Comparison of ENCODE assay signal across 8 mouse cellular contexts in the genomic region with DNA sequence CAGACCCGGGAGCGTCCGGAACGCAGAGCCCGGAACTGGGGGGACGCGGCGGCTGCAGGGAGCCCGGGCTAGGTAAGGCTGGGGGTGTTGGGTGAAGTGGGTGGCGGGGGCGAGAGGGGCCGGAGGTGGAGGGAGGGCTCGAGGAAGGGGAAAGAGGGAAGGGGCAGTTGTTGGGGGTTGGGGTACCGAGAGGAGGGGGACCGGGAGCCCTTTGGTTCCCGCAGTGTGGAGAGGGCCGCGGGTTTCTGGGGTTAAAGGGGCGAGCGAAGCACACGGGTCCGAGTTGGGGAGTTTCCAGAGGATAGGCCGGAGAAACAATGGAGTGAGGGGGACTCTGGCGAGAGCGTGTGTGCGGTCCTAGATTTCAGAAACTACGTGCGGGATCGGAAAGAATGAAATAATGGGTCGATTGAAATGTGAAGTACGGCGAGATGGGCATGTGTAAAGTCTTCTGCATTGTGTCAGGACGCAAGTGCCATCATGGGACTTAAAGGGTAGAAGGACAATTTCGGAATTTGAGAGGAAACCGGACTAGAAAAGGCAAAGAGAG. TPM values are rescaled to one million over a fixed set of nuclear protein-coding genes. Genes with fewer than 3 reads are reported as not detected.
A peak's percentile ranks its signal among the peaks of the same experiment; 100 is the strongest.
DNase-seq lines count a peak whose midpoint lies in the region; ATAC-seq and TF ChIP-seq lines count a peak whose summit lies in the region.

No protein-coding gene starts in this region.

- H3K27me3 ChIP-seq in liver, adult 2 months (ENCODE audit: control insufficient read depth, insufficient read depth, low read length) = no peaks in the 10 kb centered on the region
- no peaks in the 10 kb centered on the region for H3K27me3 ChIP-seq in forebrain, embryonic 14.5 days (replicated peaks; ENCODE audit: control insufficient read depth, insufficient read depth, low read length)
- peaks cover 23% of the 10 kb centered on the region for H3K27me3 ChIP-seq in liver, embryonic 13.5 days

- 1% methylated on average over 33 of the region's 35 CpGs for WGBS in liver, adult 2 months
- 0% methylated on average over 34 of the region's 35 CpGs for WGBS in forebrain, embryonic 14.5 days
- 1% methylated on average over 33 of the region's 35 CpGs for WGBS in liver, embryonic 13.5 days (ENCODE audit: insufficient replicate concordance)

- H3K4me3 ChIP-seq in liver, adult 2 months (ENCODE audit: insufficient read depth, low read depth, low read length) = peak overlapping the region; percentile 62
- peak overlapping the region; percentile 55 for H3K4me3 ChIP-seq in forebrain, embryonic 14.5 days (ENCODE audit: low read depth, low read length)
- peak overlapping the region; percentile 71 for H3K4me3 ChIP-seq in liver, embryonic 13.5 days (replicated peaks)

- H3K79me2 ChIP-seq in liver, adult 2 months (ENCODE audit: control insufficient read depth, insufficient read depth, low read length) = no peaks in the 10 kb centered on the region

- ATAC-seq in forebrain, embryonic 14.5 days = peak; percentile 33
- ATAC-seq in liver, embryonic 13.5 days (ENCODE audit: low read depth) = peak; percentile 24; the same call in 1 of the 2 replicates

- DNase-seq in liver, adult 2 months (ENCODE audit: extremely low read depth, low read depth, low spot score) = no peak
- DNase-seq in liver (no peak), R1 (ENCODE audit: low read depth, low spot score) (peak; percentile 48)
- DNase-seq in forebrain, embryonic 14.5 days (ENCODE audit: low spot score) = peak; percentile 58
- DNase-seq in liver, embryonic 13.5 days = no peak
- DNase-seq in spleen, postnatal 4 days (ENCODE audit: low spot score in 2 of 2) = no peak
- DNase-seq in ovary, postnatal 14 days (ENCODE audit: low spot score) = no peak
- DNase-seq in adrenal gland, postnatal 10 days = no peak

- H3K4me1 ChIP-seq in liver, adult 2 months (ENCODE audit: control insufficient read depth, insufficient read depth, low read length) = peaks cover 3% of the 10 kb centered on the region; the same call in 1 of the 2 replicates
- peaks cover 21% of the 10 kb centered on the region for H3K4me1 ChIP-seq in forebrain, embryonic 14.5 days (ENCODE audit: control insufficient read depth, insufficient read depth, low read length)
- peaks cover 50% of the 10 kb centered on the region for H3K4me1 ChIP-seq in liver, embryonic 13.5 days (replicated peaks)

- no peak for TF ChIP-seq POLR2A in liver, adult 2 months (IDR thresholded peaks at IDR 0.05; ENCODE audit: extremely low read depth, insufficient read depth, low read length)

- TF ChIP-seq CTCF in liver, adult 2 months (IDR thresholded peaks at IDR 0.05; ENCODE audit: low read depth, low read length) = no peak

- no peaks in the 10 kb centered on the region for H3K9me3 ChIP-seq in forebrain, embryonic 14.5 days (replicated peaks; ENCODE audit: control insufficient read depth, low read length)
- no peaks in the 10 kb centered on the region for H3K9me3 ChIP-seq in liver, embryonic 13.5 days (replicated peaks)

- H3K27ac ChIP-seq in liver, adult 2 months (replicated peaks; ENCODE audit: insufficient read depth, low read depth, low read length) = no peak overlapping the region
- peak overlapping the region; percentile 94 for H3K27ac ChIP-seq in forebrain, embryonic 14.5 days (ENCODE audit: low read depth, low read length)
- H3K27ac ChIP-seq in liver, embryonic 13.5 days = peak overlapping the region; percentile 74

- H3K9ac ChIP-seq in liver, adult 2 months (ENCODE audit: low read depth, low read length) = peak overlapping the region; percentile 83
- peak overlapping the region; percentile 72 for H3K9ac ChIP-seq in forebrain, embryonic 14.5 days (ENCODE audit: low read length)
- H3K9ac ChIP-seq in liver, embryonic 13.5 days = peak overlapping the region; percentile 81

- peak overlapping the region; percentile 73 for H3K4me2 ChIP-seq in forebrain, embryonic 14.5 days (ENCODE audit: low read length)
- peak overlapping the region; percentile 81 for H3K4me2 ChIP-seq in liver, embryonic 13.5 days

- H3K36me3 ChIP-seq in liver, adult 2 months (ENCODE audit: control insufficient read depth, insufficient read depth, low read length) = no peaks in the 10 kb centered on the region
- H3K36me3 ChIP-seq in forebrain, embryonic 14.5 days (ENCODE audit: control insufficient read depth, insufficient read depth, low read length) = 0 out of 2 replicates have a peak, but pooled peaks cover 3% of the 10 kb centered on the region
- H3K36me3 ChIP-seq in liver, embryonic 13.5 days = no peaks in the 10 kb centered on the region; the same call in 1 of the 2 replicates

RNA-seq across cellular contexts. Expression of a gene that starts 1.2 kb away (rescaled TPM):
- total RNA-seq in liver, adult 2 months (2014; rRNA removed) = 2.7 and 3.2 TPM in 2 replicates
- polyA plus RNA-seq in liver, adult 2 months (2012; rRNA removed) = 2.5 and 2.9 TPM in 2 replicates
- polyA plus RNA-seq in forebrain, embryonic 14.5 days (2014; fragmentation: Nextera tagmentation; extraction: Ambion mirVana) = 38.6 and 39.0 TPM in 2 replicates
- polyA plus RNA-seq in liver, embryonic 13.5 days (2015; fragmentation: Nextera tagmentation; extraction: Ambion mirVana) = 11.5 and 14.4 TPM in 2 replicates
- total RNA-seq in adrenal gland, postnatal 10 days (2021) = 10 to 100 TPM; 19.2 to 21.5 TPM

RNA-seq across cellular contexts. Expression of a gene that starts 33.9 kb away (rescaled TPM):
- 146 and 151 TPM in 2 replicates for total RNA-seq in liver, adult 2 months (2014; rRNA removed)
- 119 and 120 TPM in 2 replicates for polyA plus RNA-seq in liver, adult 2 months (2012; rRNA removed)
- polyA plus RNA-seq in forebrain, embryonic 14.5 days (2014; fragmentation: Nextera tagmentation; extraction: Ambion mirVana) = 0.14 and 0.36 TPM in 2 replicates
- 14.6 and 16.9 TPM in 2 replicates for polyA plus RNA-seq in liver, embryonic 13.5 days (2015; fragmentation: Nextera tagmentation; extraction: Ambion mirVana)
- 10 to 100 TPM; 15.0 to 21.8 TPM for total RNA-seq in adrenal gland, postnatal 10 days (2021)

RNA-seq across cellular contexts. Expression of a gene that starts 39.3 kb away (rescaled TPM):
- not detected in 2 replicates for total RNA-seq in liver, adult 2 months (2014; rRNA removed)
- polyA plus RNA-seq in liver, adult 2 months (2012; rRNA removed) = 0.10 and 0.11 TPM in 2 replicates
- not detected in 2 replicates for polyA plus RNA-seq in forebrain, embryonic 14.5 days (2014; fragmentation: Nextera tagmentation; extraction: Ambion mirVana)
- not detected in 2 replicates for polyA plus RNA-seq in liver, embryonic 13.5 days (2015; fragmentation: Nextera tagmentation; extraction: Ambion mirVana)
- total RNA-seq in adrenal gland, postnatal 10 days (2021) = under 1 TPM in 1 of 2 experiments, not detected in 1; 0.18 TPM

RNA-seq across cellular contexts. Expression of a gene that starts 52.5 kb away (rescaled TPM):
- total RNA-seq in liver, adult 2 months (2014; rRNA removed) = 0.34 TPM in 1 of 2 replicates, not detected in the other
- not detected in 2 replicates for polyA plus RNA-seq in liver, adult 2 months (2012; rRNA removed)
- polyA plus RNA-seq in forebrain, embryonic 14.5 days (2014; fragmentation: Nextera tagmentation; extraction: Ambion mirVana) = 11.0 and 13.6 TPM in 2 replicates
- polyA plus RNA-seq in liver, embryonic 13.5 days (2015; fragmentation: Nextera tagmentation; extraction: Ambion mirVana) = 14.5 and 18.9 TPM in 2 replicates
- 1 to 10 TPM; 8.2 to 9.8 TPM for total RNA-seq in adrenal gland, postnatal 10 days (2021)

Comparison
In these comparisons a context has a peak if more than half of its experiments do, and no peak if none do; other contexts are left out.
1. DNase-seq: peak in R1 (single experiment) and forebrain, embryonic 14.5 days (single experiment); none in liver, adult 2 months (single experiment), liver (single experiment), liver, embryonic 13.5 days (single experiment), spleen, postnatal 4 days (0 of 2), ovary, postnatal 14 days (single experiment) and adrenal gland, postnatal 10 days (single experiment).
2. RNA of a gene that starts 33.9 kb away (polyA plus RNA-seq): 119 to 120 TPM in liver, adult 2 months and 14.6 to 16.9 TPM in liver, embryonic 13.5 days; 0.14 to 0.36 TPM in forebrain, embryonic 14.5 days; every median in the first group is over 10 times any median in the second.
3. Peak in every context shown above with its lines, with median percentiles within 50 percentile points of each other: H3K4me3 ChIP-seq and H3K9ac ChIP-seq.